Mouse (Mus musculus) central nervous system, embryonic 11.5 days (tissue): ENCODE measurements around the gene Gm45716. TPM values are rescaled to one million over a fixed set of nuclear protein-coding genes. Genes with fewer than 3 reads are reported as not detected.

ENCODE experiments used
- polyA plus RNA-seq: library from polyadenylated mRNA; depleted of rRNA; stranded (reverse); fragments of >200 nt; gene quantifications from 2 replicates; pipeline ENCODE4 v1.2.3, GENCODE M21; 2012; rRNA removed

Gene Gm45716
- 8.3 and 9.9 TPM in 2 replicates for polyA plus RNA-seq

GRCm38 (mm10) chr11:90187441-90187840, at the start of gene Gm45716:
Gene Gm45716 (plus strand): TSS chr11:90187683.

DNA sequence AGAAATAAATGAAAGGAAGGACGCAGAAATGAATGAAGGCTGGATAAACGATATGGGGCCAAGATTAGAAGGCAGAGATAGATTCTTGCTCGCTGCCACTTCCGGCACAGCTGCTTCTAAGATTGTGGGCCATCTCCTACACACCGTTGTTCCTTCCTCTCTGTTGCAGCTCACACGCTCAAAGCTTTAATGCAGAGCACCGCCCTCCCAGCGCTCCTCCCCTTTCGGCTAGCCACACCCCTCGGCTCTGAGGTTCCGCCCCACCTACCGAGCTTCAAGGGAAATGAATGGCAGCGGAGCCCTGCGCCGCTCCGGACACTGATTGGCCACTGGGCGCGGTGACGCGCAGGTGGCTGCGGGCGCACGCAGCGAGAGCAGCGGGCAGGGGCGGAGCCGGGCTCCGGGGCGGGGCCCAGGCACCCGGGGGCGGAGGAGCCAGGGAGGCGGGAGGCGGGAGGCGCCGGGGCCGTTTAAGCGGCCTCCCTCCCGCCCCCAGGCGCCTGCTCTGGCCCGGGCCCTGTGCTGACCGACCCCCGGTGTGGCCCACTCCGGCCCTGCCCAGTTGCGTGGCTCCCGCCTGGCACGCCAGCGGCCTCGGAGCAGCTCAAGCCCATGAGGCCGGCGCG, 61.7 kb downstream of the Gm45716 start, which contains the start of gene Mmd:
Gene Mmd, plus strand, starts transcription at position 432 of the 626 bp plus-strand sequence.

Other genes starting within 250 kb of the Gm45716 start
- 5.1 and 6.7 TPM in 2 replicates for gene Pctp, start 184.8 kb upstream of the Gm45716 start, polyA plus RNA-seq
- 4.0 and 6.0 TPM in 2 replicates for gene Tmem100, start 157.3 kb upstream of the Gm45716 start, polyA plus RNA-seq
- 22.8 and 37.6 TPM in 2 replicates for gene Mmd, start 61.8 kb downstream of the Gm45716 start, polyA plus RNA-seq
- gene Hlf, start 203.2 kb downstream of the Gm45716 start, polyA plus RNA-seq: 1.6 and 2.5 TPM in 2 replicates